Mouse (Mus musculus) cerebellum, postnatal 14 days (tissue): ENCODE results near the gene Adpgk.

Experiments used
- DNase-seq, 2 experiments: peaks; one replicate each; pipeline ENCODE4 v3.0.0; 2021; ENCODE audit warnings: mixed read lengths in 2 of 2

The Adpgk gene

GRCm38 (mm10) chr9:59290957-59291687 lies at the start of gene Adpgk:
Adpgk (plus strand) TSS chr9:59291558.
- DNase-seq = peak; percentile 99

GRCm38 (mm10) chr9:59245181-59245580 lies 46.2 kb upstream of the Adpgk start:
- DNase-seq = no peak

GRCm38 (mm10) chr9:59246456-59247029 lies 44.8 kb upstream of the Adpgk start:
- no peak for DNase-seq

GRCm38 (mm10) chr9:59249359-59249758 lies 42.0 kb upstream of the Adpgk start:
- no peak for DNase-seq

- no peak for DNase-seq
Observed at GRCm38 (mm10) chr9:59250272-59250671, 41.1 kb upstream of the Adpgk start.

GRCm38 (mm10) chr9:59254716-59255421 lies 36.5 kb upstream of the Adpgk start:
- DNase-seq = no peak

GRCm38 (mm10) chr9:59259806-59260454 lies 31.4 kb upstream of the Adpgk start:
- DNase-seq = no peak

GRCm38 (mm10) chr9:59266332-59266731 lies 25.0 kb upstream of the Adpgk start:
- DNase-seq = no peak

GRCm38 (mm10) chr9:59269728-59270127 lies 21.6 kb upstream of the Adpgk start:
- DNase-seq = peak; percentile 79 to 88

GRCm38 (mm10) chr9:59271081-59271480 lies 20.3 kb upstream of the Adpgk start:
- no peak for DNase-seq

GRCm38 (mm10) chr9:59271711-59272110 lies 19.6 kb upstream of the Adpgk start:
- peak in 1 of 2 experiments; percentile 21 for DNase-seq

GRCm38 (mm10) chr9:59273199-59273598 lies 18.2 kb upstream of the Adpgk start:
- DNase-seq = no peak

- DNase-seq = no peak
Observed at GRCm38 (mm10) chr9:59274846-59275455, 16.4 kb upstream of the Adpgk start.

GRCm38 (mm10) chr9:59278199-59278598 lies 13.2 kb upstream of the Adpgk start:
- DNase-seq = no peak

GRCm38 (mm10) chr9:59278694-59279093 lies 12.7 kb upstream of the Adpgk start:
- DNase-seq = no peak

- DNase-seq = no peak
Observed at GRCm38 (mm10) chr9:59280888-59281287, 10.5 kb upstream of the Adpgk start.

GRCm38 (mm10) chr9:59281871-59282682 lies 9.3 kb upstream of the Adpgk start:
- peak; percentile 93 for DNase-seq

- DNase-seq = no peak
Observed at GRCm38 (mm10) chr9:59282683-59282986, 8.7 kb upstream of the Adpgk start.

GRCm38 (mm10) chr9:59285614-59286013 lies 5.7 kb upstream of the Adpgk start:
- DNase-seq = no peak

GRCm38 (mm10) chr9:59288058-59288457 lies 3.3 kb upstream of the Adpgk start:
- no peak for DNase-seq

GRCm38 (mm10) chr9:59288685-59289410 lies 2.5 kb upstream of the Adpgk start:
- DNase-seq = no peak
